Mouse (Mus musculus) forebrain, embryonic 10.5 days (tissue): Measurements from ENCODE around the gene Cadps2. TPM values are rescaled to one million over a fixed set of nuclear protein-coding genes. Genes with fewer than 3 reads are reported as not detected.
A peak's percentile ranks its signal among the peaks of the same experiment; 100 is the strongest.

ENCODE experiments used
- DNase-seq: peaks from one replicate; pipeline ENCODE4 v3.0.0-alpha.2; 2017; ENCODE audit warnings: low spot score; ENCODE audit errors: extremely low spot score
- H3K27ac ChIP-seq: fragments of 300-500 bp; sonication (generic); 2 replicates; pipeline ENCODE4 v1.5.1; 2016; ENCODE audit warnings: mild to moderate bottlenecking
- H3K27me3 ChIP-seq: fragments of 300-500 bp; sonication (generic); 2 replicates; pipeline ENCODE4 v1.6.1; 2016; ENCODE audit warnings: mild to moderate bottlenecking; ENCODE audit not compliant: poor library complexity, severe bottlenecking
- H3K36me3 ChIP-seq: fragments of 300-500 bp; sonication (generic); replicated peaks from 2 replicates; pipeline ENCODE4 v1.6.1; 2016; ENCODE audit warnings: mild to moderate bottlenecking, moderate library complexity
- H3K4me1 ChIP-seq: fragments of 300-500 bp; sonication (generic); 2 replicates; pipeline ENCODE4 v1.6.1; 2016
- H3K4me3 ChIP-seq: fragments of 300-500 bp; sonication (generic); 2 replicates; pipeline ENCODE4 v1.5.1; 2016; ENCODE audit warnings: mild to moderate bottlenecking, moderate library complexity
- H3K9me3 ChIP-seq: fragments of 300-500 bp; sonication (generic); 2 replicates; pipeline ENCODE4 v1.6.1; 2016; ENCODE audit warnings: mild to moderate bottlenecking, moderate library complexity
- WGBS: fragments of 180-500 bp; shearing (Covaris S2); methylation state at CpG from one replicate; pipeline ENCODE4 v1.1.7; 2016; 5-methylcytosine and 5-hydroxymethylcytosine counted together
- polyA plus RNA-seq: library from polyadenylated mRNA; unstranded; fragments of >200 nt; fragmentation: Nextera tagmentation; extraction: Ambion mirVana; gene quantifications from 2 replicates; pipeline ENCODE4 v1.2.1, GENCODE M21; 2016

Gene Cadps2
- polyA plus RNA-seq: 2.8 and 2.9 TPM in 2 replicates

GRCm38 (mm10) chr6:23839009-23839811 is at the start of gene Cadps2:
Cadps2 (minus strand) TSS chr6:23839421.
- DNase-seq: peak; percentile 55
- Histone ChIP-seq H3K36me3 (no peaks in the 10 kb centered on the region), H3K27me3 (peaks cover 50% of the 10 kb centered on the region), H3K4me1 (peaks cover 22% of the 10 kb centered on the region), H3K9me3 (no peaks in the 10 kb centered on the region), H3K4me3 (peak within 1 kb of the TSS; percentile 63), H3K27ac (peak within 1 kb of the TSS; percentile 82)
- WGBS: under 1% methylated on average over 113 of the region's 114 CpGs

DNA sequence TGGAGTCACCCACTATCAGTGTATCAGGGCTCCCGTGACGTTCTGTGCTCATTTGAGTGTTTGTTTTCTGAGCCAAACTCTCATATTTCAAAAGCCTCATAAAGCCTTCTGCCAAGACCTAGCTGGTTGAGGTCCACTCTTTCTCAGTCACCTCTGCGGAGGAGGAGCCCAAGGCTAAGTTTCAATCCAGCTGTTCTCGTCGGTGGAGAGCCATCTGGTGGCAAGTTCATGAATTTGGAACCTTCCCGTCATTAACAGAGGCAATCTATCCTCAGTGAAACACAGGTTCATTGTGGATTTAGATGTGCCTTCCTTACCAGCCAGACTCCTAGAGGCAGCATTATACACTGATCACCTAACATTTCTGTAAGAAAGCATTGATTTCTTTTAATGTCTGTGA is 47.2 kb upstream of the Cadps2 start:
- DNase-seq: peak; percentile 18
- H3K4me1 ChIP-seq: no peaks in the 10 kb centered on the region
- H3K36me3 ChIP-seq: no peaks in the 10 kb centered on the region
- H3K9me3 ChIP-seq: no peaks in the 10 kb centered on the region
- H3K27ac ChIP-seq: no peak overlapping the region
- WGBS: 23% methylated on average over 6 of the region's 6 CpGs
- no peak overlapping the region for H3K4me3 ChIP-seq
- H3K27me3 ChIP-seq: no peaks in the 10 kb centered on the region

GRCm38 (mm10) chr6:23876765-23877408 is 37.7 kb upstream of the Cadps2 start:
- 46% methylated on average over 4 of the region's 4 CpGs for WGBS
- Histone ChIP-seq H3K4me1 (peaks cover 28% of the 10 kb centered on the region), H3K36me3 (no peaks in the 10 kb centered on the region), H3K9me3 (no peaks in the 10 kb centered on the region), H3K4me3 (no peak overlapping the region), H3K27ac (no peak overlapping the region), H3K27me3 (peaks cover 27% of the 10 kb centered on the region)
- no peak for DNase-seq

- H3K27ac ChIP-seq: no peak overlapping the region
These were observed 37.1 kb upstream of the Cadps2 start for GRCm38 (mm10) chr6:23876363-23876762.

DNA sequence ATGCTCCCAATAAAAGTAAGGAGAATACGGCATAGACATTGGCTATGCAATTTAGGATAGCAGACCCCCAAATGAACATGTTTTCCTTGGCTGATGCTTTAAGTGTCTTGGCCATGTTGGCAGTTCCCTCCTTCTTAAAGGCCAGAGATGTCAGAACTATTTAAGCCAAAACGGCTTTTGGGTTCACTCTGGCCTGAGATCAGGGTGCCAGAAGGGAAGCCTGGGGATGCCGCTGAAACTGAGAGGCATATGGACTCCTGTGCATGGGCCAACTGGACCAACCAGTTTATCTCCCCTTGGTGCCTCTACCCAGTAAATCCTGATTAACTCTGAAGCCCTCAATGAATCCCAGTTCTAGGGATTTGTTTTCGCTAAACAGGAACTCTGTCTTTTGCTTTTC is 34.6 kb upstream of the Cadps2 start:
- no peaks in the 10 kb centered on the region for H3K36me3 ChIP-seq
- H3K27ac ChIP-seq: no peak overlapping the region
- 84% methylated on average over 4 of the region's 4 CpGs for WGBS
- no peaks in the 10 kb centered on the region for H3K9me3 ChIP-seq
- H3K4me1 ChIP-seq: peaks cover 28% of the 10 kb centered on the region
- DNase-seq: no peak
- peaks cover 27% of the 10 kb centered on the region for H3K27me3 ChIP-seq
- H3K4me3 ChIP-seq: no peak overlapping the region

More at GRCm38 (mm10) chr6:23876363-23876762, 37.1 kb upstream of the Cadps2 start:
- Histone ChIP-seq H3K36me3 (no peaks in the 10 kb centered on the region), H3K27me3 (peaks cover 27% of the 10 kb centered on the region), H3K9me3 (no peaks in the 10 kb centered on the region), H3K4me3 (no peak overlapping the region), H3K4me1 (peaks cover 28% of the 10 kb centered on the region)
- no peak for DNase-seq
- WGBS: 24% methylated on average over 4 of the region's 4 CpGs

GRCm38 (mm10) chr6:23873231-23873630 is 34.0 kb upstream of the Cadps2 start:
- Histone ChIP-seq H3K9me3 (no peaks in the 10 kb centered on the region), H3K36me3 (no peaks in the 10 kb centered on the region), H3K4me3 (no peak overlapping the region), H3K27ac (no peak overlapping the region), H3K27me3 (peaks cover 27% of the 10 kb centered on the region), H3K4me1 (peaks cover 28% of the 10 kb centered on the region)
- 79% methylated on average over 3 of the region's 3 CpGs for WGBS
- no peak for DNase-seq

DNA sequence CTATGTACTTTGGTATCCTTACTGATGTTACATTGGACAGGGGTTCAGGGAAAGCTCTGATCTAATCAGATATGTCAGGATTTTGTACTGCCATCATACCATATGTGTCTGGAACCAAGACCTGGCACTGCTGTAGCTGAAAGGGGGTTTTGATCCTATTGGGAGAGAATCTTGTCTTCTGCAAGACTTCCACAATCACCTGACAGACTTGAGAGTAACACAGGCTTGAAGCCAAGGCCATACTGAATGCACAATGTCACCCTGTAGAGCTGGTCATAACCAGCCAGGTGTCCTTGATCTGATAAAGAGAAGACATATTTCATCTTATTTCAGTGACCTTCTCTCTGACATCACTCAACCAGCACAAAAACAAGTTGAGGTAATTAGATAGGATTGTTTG is 30.8 kb upstream of the Cadps2 start:
- Histone ChIP-seq H3K27ac (no peak overlapping the region), H3K4me3 (no peak overlapping the region), H3K9me3 (no peaks in the 10 kb centered on the region), H3K36me3 (no peaks in the 10 kb centered on the region), H3K27me3 (peaks cover 20% of the 10 kb centered on the region), H3K4me1 (no peaks in the 10 kb centered on the region)
- DNase-seq: no peak

- Histone ChIP-seq H3K27ac (no peak overlapping the region), H3K27me3 (no peaks in the 10 kb centered on the region), H3K9me3 (no peaks in the 10 kb centered on the region), H3K4me3 (no peak overlapping the region), H3K36me3 (no peaks in the 10 kb centered on the region), H3K4me1 (no peaks in the 10 kb centered on the region)
- DNase-seq: no peak
- 93% methylated on average over 7 of the region's 7 CpGs for WGBS
These were observed 27.1 kb upstream of the Cadps2 start for GRCm38 (mm10) chr6:23866298-23866697.

GRCm38 (mm10) chr6:23853464-23853863 is 14.2 kb upstream of the Cadps2 start:
- DNase-seq: no peak
- H3K27ac ChIP-seq: no peak overlapping the region
- H3K9me3 ChIP-seq: no peaks in the 10 kb centered on the region
- H3K4me1 ChIP-seq: no peaks in the 10 kb centered on the region
- no peak overlapping the region for H3K4me3 ChIP-seq
- no peaks in the 10 kb centered on the region for H3K36me3 ChIP-seq
- H3K27me3 ChIP-seq: no peaks in the 10 kb centered on the region
- WGBS: 96% methylated on average over 11 of the region's 11 CpGs

DNA sequence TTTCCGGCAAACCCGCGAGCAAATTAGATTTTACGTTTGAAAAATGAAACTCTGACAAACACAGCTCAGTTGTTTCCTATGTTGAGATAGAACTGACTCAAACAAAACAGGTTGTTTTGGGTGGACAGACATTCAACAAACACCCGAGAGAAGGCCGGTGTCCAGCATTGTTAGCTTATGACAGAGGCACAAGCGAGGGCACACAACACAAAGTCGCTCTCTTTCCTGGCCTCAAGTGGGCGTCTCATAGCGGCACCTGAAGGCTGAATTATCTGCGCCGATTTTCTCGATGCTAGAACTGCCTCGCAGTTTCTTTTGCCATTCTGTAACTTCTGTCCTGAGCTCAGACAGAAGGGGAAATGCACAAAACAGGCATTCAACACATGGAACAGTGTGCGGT is 780 bp upstream of the Cadps2 start:
- H3K4me3 ChIP-seq: peak overlapping the region; percentile 63
- H3K9me3 ChIP-seq: no peaks in the 10 kb centered on the region
- H3K27me3 ChIP-seq: peaks cover 50% of the 10 kb centered on the region
- H3K36me3 ChIP-seq: no peaks in the 10 kb centered on the region
- DNase-seq: peak; percentile 33
- no peak overlapping the region for H3K27ac ChIP-seq
- H3K4me1 ChIP-seq: peaks cover 22% of the 10 kb centered on the region
- WGBS: under 1% methylated on average over 15 of the region's 15 CpGs

DNA sequence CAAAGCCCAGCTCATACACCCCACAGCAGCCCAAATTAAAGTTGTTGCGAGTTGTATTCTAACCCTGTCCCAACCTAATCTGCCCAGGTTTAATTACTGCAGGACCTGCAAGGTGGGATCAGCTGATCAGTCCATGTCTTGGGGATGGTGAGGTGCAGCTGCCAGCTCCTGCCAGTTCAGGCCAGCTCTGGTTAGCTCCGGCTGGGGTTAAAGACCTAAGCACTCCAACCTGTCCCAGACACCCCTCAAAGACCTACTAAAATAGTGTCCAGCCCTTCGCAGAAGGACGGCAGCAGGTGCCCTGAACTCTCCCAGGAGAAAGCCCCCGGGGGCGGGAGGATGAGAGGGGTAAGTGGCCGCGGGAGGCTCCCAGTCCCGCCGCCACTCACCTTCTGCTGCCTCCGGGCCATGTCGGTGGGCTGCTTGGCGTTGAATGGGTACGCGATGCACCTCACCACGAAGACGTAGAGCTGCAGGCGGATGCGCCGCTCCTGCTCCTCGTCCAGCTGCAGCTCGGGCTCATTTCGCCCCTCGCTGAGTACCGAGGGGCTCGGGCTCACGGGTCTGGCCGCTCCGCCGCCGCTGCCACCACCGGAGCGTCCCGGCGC is 716 bp downstream of the Cadps2 start:
- DNase-seq: peak; percentile 44
- no peaks in the 10 kb centered on the region for H3K9me3 ChIP-seq
- peaks cover 50% of the 10 kb centered on the region for H3K27me3 ChIP-seq
- H3K27ac ChIP-seq: peak overlapping the region; percentile 82
- under 1% methylated on average over 35 of the region's 35 CpGs for WGBS
- no peaks in the 10 kb centered on the region for H3K36me3 ChIP-seq
- peak overlapping the region; percentile 63 for H3K4me3 ChIP-seq
- peaks cover 22% of the 10 kb centered on the region for H3K4me1 ChIP-seq

GRCm38 (mm10) chr6:23837631-23838030 is 1.6 kb downstream of the Cadps2 start:
- H3K4me3 ChIP-seq: no peak overlapping the region
- H3K27ac ChIP-seq: no peak overlapping the region
- 97% methylated on average over 7 of the region's 7 CpGs for WGBS
- H3K36me3 ChIP-seq: no peaks in the 10 kb centered on the region
- H3K27me3 ChIP-seq: peaks cover 50% of the 10 kb centered on the region
- no peaks in the 10 kb centered on the region for H3K9me3 ChIP-seq
- H3K4me1 ChIP-seq: peaks cover 22% of the 10 kb centered on the region
- no peak for DNase-seq

GRCm38 (mm10) chr6:23837127-23837526 is 2.1 kb downstream of the Cadps2 start:
- Histone ChIP-seq H3K9me3 (no peaks in the 10 kb centered on the region), H3K36me3 (no peaks in the 10 kb centered on the region), H3K4me3 (no peak overlapping the region), H3K27me3 (peaks cover 49% of the 10 kb centered on the region), H3K4me1 (peaks cover 22% of the 10 kb centered on the region), H3K27ac (no peak overlapping the region)
- DNase-seq: no peak
- WGBS: 91% methylated on average over 5 of the region's 5 CpGs
